Comparison of ENCODE assay signal across 9 mouse cellular contexts in the genomic region with DNA sequence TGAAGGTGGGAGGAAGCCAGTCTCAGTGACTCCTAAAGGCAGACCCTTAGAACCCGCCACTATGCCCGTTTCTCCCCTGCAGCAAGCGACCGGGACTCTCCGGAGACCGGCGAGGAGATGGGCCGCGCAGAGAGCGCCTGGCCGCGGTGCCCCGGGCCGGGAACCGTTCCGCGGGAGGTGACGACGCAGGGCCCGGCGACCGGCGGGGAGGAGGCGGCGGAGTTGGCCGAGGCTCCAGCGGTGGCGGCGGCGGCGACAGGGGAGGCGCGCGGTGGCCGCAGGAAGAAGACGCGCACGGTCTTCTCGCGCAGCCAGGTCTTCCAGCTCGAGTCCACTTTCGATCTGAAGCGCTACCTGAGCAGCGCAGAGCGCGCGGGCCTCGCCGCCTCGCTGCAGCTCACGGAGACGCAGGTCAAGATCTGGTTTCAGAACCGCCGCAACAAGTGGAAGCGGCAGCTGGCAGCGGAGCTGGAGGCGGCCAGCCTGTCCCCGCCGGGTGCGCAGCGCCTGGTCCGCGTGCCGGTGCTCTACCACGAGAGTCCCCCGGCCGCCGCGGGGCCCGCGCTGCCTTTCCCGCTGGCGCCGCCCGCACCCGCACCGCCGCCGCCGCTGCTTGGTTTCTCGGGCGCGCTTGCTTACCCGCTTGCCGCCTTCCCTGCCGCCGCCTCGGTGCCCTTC. TPM values are rescaled to one million over a fixed set of nuclear protein-coding genes. Genes with fewer than 3 reads are reported as not detected.
DNase-seq lines count a peak whose midpoint lies in the region; ATAC-seq and TF ChIP-seq lines count a peak whose summit lies in the region.
"Had no signal": no experiment of that assay in that cellular context is flagged by ENCODE, and none has a peak within 500 bp of the region (broad histone marks: within the 10 kb centered on the region; RNA-seq: fewer than 3 reads in every experiment).

No protein-coding gene starts in this region.

- H3K36me3 ChIP-seq in ES-E14 (ENCODE audit: control insufficient read depth, insufficient read depth, low read length, poor library complexity, severe bottlenecking) = no peaks in the 10 kb centered on the region
- no peaks in the 10 kb centered on the region for H3K36me3 ChIP-seq in heart, embryonic 16.5 days (ENCODE audit: control insufficient read depth, insufficient read depth)
- no peaks in the 10 kb centered on the region for H3K36me3 ChIP-seq in liver, postnatal 0 days (replicated peaks; ENCODE audit: insufficient read depth, low read length)

- peak; percentile 24 for DNase-seq in gastrocnemius, adult 2 months
- DNase-seq in gastrocnemius, adult 8-10 months (ENCODE audit: low spot score in 2 of 2) = no peak
- DNase-seq in ES-E14 (ENCODE audit: low read depth, low spot score) = no peak
- DNase-seq in liver, postnatal 0 days = no peak
- no peak for DNase-seq in ovary, postnatal 14 days (ENCODE audit: low spot score)
- no peak for DNase-seq in cerebellum, postnatal 36 days

- intact Hi-C loops in gastrocnemius, adult 2 months (cut with DNase I) = no loop called here

- ATAC-seq in heart, embryonic 16.5 days (replicated peaks; ENCODE audit: extremely low read depth, insufficient read depth, low FRiP score) = no peak
- no peak for ATAC-seq in liver, postnatal 0 days
- ATAC-seq in inflammation-experienced regulatory T-cells, adult 6 months = no peak

- H3K4me1 ChIP-seq in ES-E14 (ENCODE audit: control insufficient read depth in 2 of 2, insufficient read depth in 2 of 2, low read length in 2 of 2, poor library complexity in 1 of 2) = peaks cover 0 to 2% of the 10 kb centered on the region in 2 experiments; a peak in 1 of 4 replicates
- H3K4me1 ChIP-seq in heart, embryonic 16.5 days (ENCODE audit: control insufficient read depth, insufficient read depth, low read length) = peaks cover 12% of the 10 kb centered on the region
- peaks cover 7% of the 10 kb centered on the region for H3K4me1 ChIP-seq in liver, postnatal 0 days (ENCODE audit: insufficient read depth)

- H3K4me2 ChIP-seq in heart, embryonic 16.5 days (ENCODE audit: low read depth, low read length) = peak overlapping the region; percentile 70
- peak overlapping the region; percentile 59 for H3K4me2 ChIP-seq in liver, postnatal 0 days (ENCODE audit: low read depth, low read length)

- H3K27ac ChIP-seq in gastrocnemius, adult 2 months = no peak overlapping the region
- no peak overlapping the region for H3K27ac ChIP-seq in ES-E14 (ENCODE audit: insufficient read depth, low read depth, low read length, poor library complexity, severe bottlenecking)
- H3K27ac ChIP-seq in heart, embryonic 16.5 days (ENCODE audit: low read length) = no peak overlapping the region
- H3K27ac ChIP-seq in liver, postnatal 0 days (ENCODE audit: low read depth) = no peak overlapping the region

- no peak for TF ChIP-seq EP300 in liver, postnatal 0 days (IDR thresholded peaks at IDR 0.05; ENCODE audit: low read depth)

- H3K9me3 ChIP-seq in ES-E14 (ENCODE audit: control insufficient read depth, insufficient read depth, low read depth, low read length) = no peaks in the 10 kb centered on the region
- peaks cover 6% of the 10 kb centered on the region for H3K9me3 ChIP-seq in heart, embryonic 16.5 days (replicated peaks; ENCODE audit: control insufficient read depth, low read length)
- H3K9me3 ChIP-seq in liver, postnatal 0 days (ENCODE audit: low read length) = peaks cover 8% of the 10 kb centered on the region

- in situ Hi-C loops in ES-E14 (cut with MboI; ENCODE audit: low sequenced_read_pairs in 2 of 2, unreplicated experiment in 2 of 2) = loop anchor here in 1 of 2 experiments (25.0 kb wide), 2 partner anchors 1679 to 1954 kb away; a partner anchor contains a TSS

- WGBS in heart, embryonic 16.5 days = under 1% methylated on average over 67 of the region's 88 CpGs
- 3% methylated on average over 66 of the region's 88 CpGs for WGBS in liver, postnatal 0 days (ENCODE audit: insufficient replicate concordance)

- peak overlapping the region; percentile 67 for H3K4me3 ChIP-seq in gastrocnemius, adult 2 months
- H3K4me3 ChIP-seq in ES-E14 (ENCODE audit: insufficient read depth in 1 of 2, low read depth in 1 of 2, low read length in 2 of 2, poor library complexity in 1 of 2, severe bottlenecking in 1 of 2) = peak overlapping the region; percentile 8 to 37; a peak in 2 of 4 replicates
- peak overlapping the region; percentile 53 for H3K4me3 ChIP-seq in heart, embryonic 16.5 days (ENCODE audit: low read length)
- H3K4me3 ChIP-seq in liver, postnatal 0 days (ENCODE audit: low read depth, low read length) = peak overlapping the region; percentile 29; the same call in 1 of the 2 replicates

- peaks cover 95% of the 10 kb centered on the region for H3K27me3 ChIP-seq in heart, embryonic 16.5 days (ENCODE audit: control insufficient read depth, insufficient read depth, low read length)
- H3K27me3 ChIP-seq in liver, postnatal 0 days (ENCODE audit: insufficient read depth, low read length) = peaks cover 98% of the 10 kb centered on the region

- TF ChIP-seq CTCF in gastrocnemius, adult 2 months (IDR thresholded peaks at IDR 0.05) = peak; percentile 5; the same call in 1 of the 2 replicates
- no peak for TF ChIP-seq CTCF in liver, postnatal 0 days (IDR thresholded peaks at IDR 0.05; ENCODE audit: low read depth)

- H3K9ac ChIP-seq in ES-E14 (ENCODE audit: insufficient read depth, low read depth, low read length, poor library complexity, severe bottlenecking) = 0 out of 2 replicates have a peak overlapping the region, but pooled peaks have one; percentile 4
- no peak overlapping the region for H3K9ac ChIP-seq in heart, embryonic 16.5 days (ENCODE audit: low read length)
- H3K9ac ChIP-seq in liver, postnatal 0 days (replicated peaks) = no peak overlapping the region

TF ChIP-seq in ES-E14, 5 proteins besides CTCF, POLR2A, EP300 and RAD21:
- TF ChIP-seq HCFC1 (IDR thresholded peaks at IDR 0.05; ENCODE audit: borderline replicate concordance, insufficient read depth, low read length) = no peak
- TF ChIP-seq ZC3H11A (IDR thresholded peaks at IDR 0.05; ENCODE audit: borderline replicate concordance, low read depth, low read length) = no peak

RNA-seq across cellular contexts. Expression of a gene that starts 2.9 kb away (rescaled TPM):
- not detected for total RNA-seq in gastrocnemius, adult 2 months (2021)
- total RNA-seq in gastrocnemius, adult 8-10 months (2022) = not detected
- total RNA-seq in ES-E14 (2012; rRNA removed) = 0.37 and 0.76 TPM in 2 replicates
- not detected in 2 replicates for polyA plus RNA-seq in heart, embryonic 16.5 days (2015; fragmentation: Nextera tagmentation; extraction: Ambion mirVana)
- not detected in 2 replicates for polyA plus RNA-seq in liver, postnatal 0 days (2015; fragmentation: Nextera tagmentation; extraction: Ambion mirVana)
- not detected for polyA plus RNA-seq in inflammation-experienced regulatory T-cells, adult 6 months (2017; shearing (Covaris generic))
- polyA plus RNA-seq: C2C12 had no signal
